Mouse (Mus musculus) hindbrain, postnatal 0 days (tissue): ENCODE results near the gene Cyp4f39. TPM values are rescaled to one million over a fixed set of nuclear protein-coding genes. Genes with fewer than 3 reads are reported as not detected.
"Not testable (repeated sequence)": the region's sequence is repeated elsewhere in the genome, so short reads cannot be mapped to it uniquely, and the experiment has no call there.

ENCODE experiments used
- ATAC-seq: fragments of 200-750 bp; cut with Nextera tagmentation; 2 replicates; pipeline ENCODE4 v1.8.0; 2017; ENCODE audit warnings: mild to moderate bottlenecking, moderate TSS enrichment, moderate library complexity
- DNase-seq: peaks from one replicate; pipeline ENCODE4 v3.0.0-alpha.2; 2015; ENCODE audit warnings: low spot score
- H3K27ac ChIP-seq: fragments of 300-500 bp; sonication (generic); 2 replicates; pipeline ENCODE4 v1.5.1; 2014; ENCODE audit warnings: mild to moderate bottlenecking
- H3K27me3 ChIP-seq: fragments of 300-500 bp; sonication (generic); 2 replicates; pipeline ENCODE4 v1.6.1; 2014; ENCODE audit warnings: low read length, mixed read lengths; ENCODE audit not compliant: insufficient read depth
- H3K36me3 ChIP-seq: fragments of 300-500 bp; sonication (generic); 2 replicates; pipeline ENCODE4 v1.6.1; 2014; ENCODE audit warnings: low read length, mixed read lengths; ENCODE audit not compliant: insufficient read depth
- H3K4me1 ChIP-seq: fragments of 300-500 bp; sonication (generic); 2 replicates; pipeline ENCODE4 v1.6.1; 2014; ENCODE audit warnings: antibody characterized with exemption, low read length, mixed read lengths; ENCODE audit not compliant: insufficient read depth
- H3K4me2 ChIP-seq: fragments of 300-500 bp; sonication (generic); 2 replicates; pipeline ENCODE4 v1.6.1; 2014; ENCODE audit warnings: low read depth, mild to moderate bottlenecking, low read length, moderate library complexity, mixed read lengths
- H3K4me3 ChIP-seq: fragments of 300-500 bp; sonication (generic); 2 replicates; pipeline ENCODE4 v1.5.1; 2014; ENCODE audit warnings: low read length
- H3K9ac ChIP-seq: fragments of 300-500 bp; sonication (generic); replicated peaks from 2 replicates; pipeline ENCODE4 v1.6.1; 2014; ENCODE audit warnings: mild to moderate bottlenecking, low read length, moderate library complexity, mixed read lengths
- H3K9me3 ChIP-seq: fragments of 300-500 bp; sonication (generic); 2 replicates; pipeline ENCODE4 v1.6.1; 2016; ENCODE audit warnings: low read length, mixed read lengths
- CTCF ChIP-seq: IDR thresholded peaks from 2 replicates; pipeline ENCODE4 v1.5.1; 2016; ENCODE audit warnings: antibody characterized with exemption, control low read depth, low read depth
- WGBS: fragments of 180-500 bp; shearing (Covaris S2); extraction: QIAGEN DNeasy Blood & Tissue Kit; methylation state at CpG from one replicate; pipeline ENCODE4 v1.1.7; 2014; 5-methylcytosine and 5-hydroxymethylcytosine counted together
- polyA plus RNA-seq: library from polyadenylated mRNA; unstranded; fragments of >200 nt; fragmentation: Nextera tagmentation; extraction: Ambion mirVana; gene quantifications from 2 replicates; pipeline ENCODE4 v1.2.1, GENCODE M21; 2015
- total RNA-seq: library from RNA; depleted of rRNA; stranded (reverse); fragments of >200 nt; gene quantifications from 2 replicates; pipeline ENCODE4 v1.2.3, GENCODE M21; 2014

Cyp4f39 gene
- total and polyA plus RNA-seq, 2 experiments from 2014 or later: 1.3 to 3.8 TPM

DNA sequence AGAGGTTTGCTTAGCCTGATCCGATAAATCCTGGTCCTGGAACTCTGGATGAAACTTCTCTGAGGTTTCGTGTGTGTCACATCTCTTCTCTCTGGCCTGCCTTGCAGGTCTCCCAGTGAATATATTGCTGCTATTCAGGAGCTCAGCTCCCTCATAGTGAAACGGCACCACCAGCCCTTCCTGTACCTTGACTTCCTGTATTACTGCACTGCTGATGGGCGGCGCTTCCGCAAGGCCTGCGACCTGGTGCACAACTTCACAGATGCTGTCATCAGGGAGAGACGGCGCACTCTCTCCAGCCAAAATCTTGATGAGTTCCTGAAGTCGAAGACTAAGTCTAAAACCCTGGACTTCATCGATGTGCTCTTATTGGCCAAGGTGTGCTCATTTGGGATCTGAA, 71.4 kb downstream of the Cyp4f39 start:
- Histone ChIP-seq H3K36me3 (peaks cover 9% of the 10 kb centered on the region; the same call in 1 of the 2 replicates), H3K27me3 (no peaks in the 10 kb centered on the region), H3K4me3 (no peak overlapping the region), H3K27ac (no peak overlapping the region), H3K4me2 (no peak overlapping the region), H3K9me3 (no peaks in the 10 kb centered on the region), H3K4me1 (no peaks in the 10 kb centered on the region), H3K9ac (no peak overlapping the region)
- no peak for TF ChIP-seq CTCF
- no peak for ATAC-seq
- 94% methylated on average over 11 of the region's 11 CpGs for WGBS
- DNase-seq: no peak

DNA sequence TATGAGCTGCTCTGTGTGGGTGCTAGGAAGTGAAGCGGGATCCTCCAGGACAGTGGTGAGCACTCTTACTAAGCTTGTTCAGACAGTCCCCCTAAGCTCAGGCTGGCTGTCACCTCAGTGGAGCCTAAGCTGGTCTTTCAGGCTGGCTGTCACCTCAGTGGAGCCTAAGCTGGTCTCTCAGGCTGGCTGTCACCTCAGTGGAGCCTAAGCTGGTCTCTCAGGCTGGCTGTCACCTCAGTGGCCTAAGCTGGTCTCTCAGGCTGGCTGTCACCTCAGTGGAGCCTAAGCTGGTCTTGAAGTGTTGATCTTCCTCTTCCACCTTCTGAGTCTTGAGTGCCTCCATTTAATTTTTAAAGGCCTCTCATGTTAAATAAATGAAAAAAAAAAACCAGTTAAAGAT, 73.8 kb downstream of the Cyp4f39 start:
- not testable (repeated sequence) for H3K27me3 ChIP-seq, H3K9me3 ChIP-seq, DNase-seq, H3K4me2 ChIP-seq, H3K27ac ChIP-seq, H3K4me1 ChIP-seq, H3K4me3 ChIP-seq, ATAC-seq, H3K36me3 ChIP-seq, H3K9ac ChIP-seq
- 90% methylated on average over 1 of the region's 1 CpGs for WGBS

DNA sequence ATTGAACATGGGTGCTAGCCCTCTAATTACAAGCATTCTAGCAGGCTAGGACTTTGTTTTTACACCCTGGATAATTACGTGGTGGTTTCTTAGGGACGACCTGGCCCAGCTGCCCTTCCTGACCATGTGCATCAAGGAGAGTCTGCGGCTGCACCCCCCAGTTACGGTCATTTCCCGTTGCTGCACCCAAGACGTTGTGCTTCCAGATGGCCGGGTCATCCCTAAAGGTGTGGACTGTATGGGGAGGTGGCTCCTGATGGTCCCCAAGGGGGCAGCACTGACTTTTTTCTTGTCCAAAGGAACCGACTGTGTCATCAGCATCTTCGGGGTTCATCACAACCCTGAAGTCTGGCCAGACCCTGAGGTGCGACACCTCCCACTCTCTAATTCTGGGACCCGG, 75.2 kb downstream of the Cyp4f39 start:
- H3K27me3 ChIP-seq: no peaks in the 10 kb centered on the region
- no peaks in the 10 kb centered on the region for H3K9me3 ChIP-seq
- no peaks in the 10 kb centered on the region for H3K4me1 ChIP-seq
- no peak overlapping the region for H3K9ac ChIP-seq
- no peak overlapping the region for H3K4me2 ChIP-seq
- DNase-seq: no peak
- H3K4me3 ChIP-seq: no peak overlapping the region
- H3K36me3 ChIP-seq: peaks cover 4% of the 10 kb centered on the region; the same call in 1 of the 2 replicates
- ATAC-seq: no peak
- no peak for TF ChIP-seq CTCF
- WGBS: 87% methylated on average over 11 of the region's 11 CpGs
- H3K27ac ChIP-seq: no peak overlapping the region

DNA sequence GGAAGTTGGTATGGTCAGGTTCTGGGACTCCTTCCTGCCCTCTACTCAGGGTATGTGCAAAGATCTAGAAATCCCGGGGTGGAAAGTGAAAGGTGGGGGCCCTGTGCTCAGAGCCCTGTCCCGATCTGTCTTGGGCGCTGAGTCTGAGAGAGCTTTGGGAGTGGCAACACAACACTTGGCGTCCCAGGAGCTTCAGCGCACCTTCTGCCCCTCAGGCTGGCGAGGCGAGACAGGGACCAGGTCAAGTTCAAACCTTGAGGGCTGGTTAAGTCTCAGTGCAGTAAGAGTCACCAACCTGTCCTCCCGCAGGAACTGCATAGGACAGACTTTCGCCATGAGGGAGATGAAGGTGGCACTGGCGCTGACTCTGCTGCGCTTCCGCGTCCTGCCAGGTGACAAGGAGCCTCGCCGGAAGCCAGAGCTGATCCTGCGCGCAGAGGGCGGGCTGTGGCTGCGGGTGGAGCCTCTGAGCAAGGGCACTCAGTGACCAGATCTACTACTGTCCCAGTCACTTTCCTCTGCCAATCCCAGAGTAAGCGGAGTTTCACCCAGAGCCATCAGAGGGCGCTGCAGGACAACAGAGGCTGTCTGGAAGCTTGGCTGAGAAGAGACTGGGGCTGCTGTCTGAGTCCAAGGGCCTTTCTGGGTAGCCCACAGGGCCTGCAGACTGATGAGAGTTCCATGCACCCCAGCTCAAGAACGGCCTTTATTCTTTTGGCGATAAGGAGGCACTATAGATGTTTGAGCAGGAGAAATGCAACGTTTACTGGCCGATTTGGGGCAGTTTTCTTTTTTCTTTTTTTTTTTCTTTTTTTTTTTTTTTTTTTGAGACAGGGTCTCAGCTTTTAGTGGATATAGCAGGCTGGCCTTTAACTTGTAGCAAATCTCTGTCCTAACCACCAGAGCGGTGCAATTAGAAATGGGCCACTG, 76.2 kb downstream of the Cyp4f39 start:
- no peaks in the 10 kb centered on the region for H3K9me3 ChIP-seq
- no peaks in the 10 kb centered on the region for H3K27me3 ChIP-seq
- peak; percentile 92 for TF ChIP-seq CTCF
- WGBS: 20% methylated on average over 26 of the region's 26 CpGs
- peaks cover 4% of the 10 kb centered on the region; the same call in 1 of the 2 replicates for H3K36me3 ChIP-seq
- peak overlapping the region; percentile 11; the same call in 1 of the 2 replicates for H3K4me3 ChIP-seq
- H3K4me1 ChIP-seq: no peaks in the 10 kb centered on the region
- no peak overlapping the region for H3K9ac ChIP-seq
- DNase-seq: peak; percentile 89
- ATAC-seq: peak; percentile 88
- H3K4me2 ChIP-seq: peak overlapping the region; percentile 40
- H3K27ac ChIP-seq: no peak overlapping the region

GRCm38 (mm10) chr17:32532356-32532755, 79.8 kb downstream of the Cyp4f39 start:
- H3K27me3 ChIP-seq, H3K9ac ChIP-seq, ATAC-seq, H3K4me2 ChIP-seq, H3K36me3 ChIP-seq, H3K4me1 ChIP-seq, DNase-seq, H3K4me3 ChIP-seq, H3K9me3 ChIP-seq, H3K27ac ChIP-seq: not testable (repeated sequence)
- WGBS: 46% methylated on average over 4 of the region's 4 CpGs

DNA sequence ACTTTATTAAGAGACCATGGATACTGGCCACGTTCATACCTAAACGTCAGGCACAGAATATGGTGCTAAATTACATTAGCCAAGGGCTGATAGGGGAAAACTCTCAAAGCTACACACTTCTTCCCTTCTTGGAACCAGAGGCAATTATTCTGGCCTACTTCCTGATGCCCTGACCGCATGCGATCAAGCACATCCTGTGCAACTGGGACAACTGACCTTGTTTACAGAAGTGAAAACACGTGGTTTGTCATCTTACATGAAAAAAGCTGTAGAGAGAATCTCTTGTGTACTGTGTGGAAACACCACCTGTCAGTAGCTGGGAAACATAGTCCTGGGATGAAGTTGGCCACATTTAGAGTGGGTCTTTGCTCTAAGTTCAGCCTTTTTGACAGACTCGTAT, 81.5 kb downstream of the Cyp4f39 start:
- H3K4me1 ChIP-seq: peaks cover 5% of the 10 kb centered on the region; the same call in 1 of the 2 replicates
- H3K27me3 ChIP-seq: no peaks in the 10 kb centered on the region
- no peak overlapping the region for H3K4me3 ChIP-seq
- H3K9me3 ChIP-seq: no peaks in the 10 kb centered on the region
- no peak for TF ChIP-seq CTCF
- H3K9ac ChIP-seq: no peak overlapping the region
- no peak for ATAC-seq
- H3K4me2 ChIP-seq: no peak overlapping the region
- DNase-seq: no peak
- H3K36me3 ChIP-seq: no peaks in the 10 kb centered on the region
- 83% methylated on average over 6 of the region's 6 CpGs for WGBS
- H3K27ac ChIP-seq: no peak overlapping the region

GRCm38 (mm10) chr17:32536051-32536866, 83.7 kb downstream of the Cyp4f39 start, which contains the start of gene Cyp4f16:
Gene Cyp4f16 (plus strand): TSS chr17:32536558.
- H3K36me3 ChIP-seq, H3K4me1 ChIP-seq, H3K9me3 ChIP-seq, H3K27me3 ChIP-seq: not testable (repeated sequence)
- ATAC-seq (peak; percentile 96), DNase-seq (peak; percentile 91)
- WGBS: 13% methylated on average over 5 of the region's 5 CpGs
- H3K27ac ChIP-seq: peak within 1 kb of the TSS; percentile 54; the same call in 1 of the 2 replicates
- H3K4me3 ChIP-seq: peak within 1 kb of the TSS; percentile 42
- H3K9ac ChIP-seq: 0 out of 2 replicates have a peak within 1 kb of the TSS, but pooled peaks have one; percentile 37
- H3K4me2 ChIP-seq: peak within 1 kb of the TSS; percentile 64
